Mouse (Mus musculus): ENCODE results near the gene Vmn1r81.

The Vmn1r81 gene

GRCm38 (mm10) chr7:12268169-12268568 is at the start of gene Vmn1r81:
Gene Vmn1r81 (minus strand): TSS chr7:12268269.
- no peak for DNase-seq

- DNase-seq = no peak
Observed at GRCm38 (mm10) chr7:12300130-12300529, 32.1 kb upstream of the Vmn1r81 start, which contains the start of gene Vmn1r82. Gene Vmn1r82 (plus strand): TSS chr7:12300430.

GRCm38 (mm10) chr7:12204141-12204540 is 63.9 kb downstream of the Vmn1r81 start:
- DNase-seq = no peak
